Comparison of ENCODE assay signal across 7 mouse cellular contexts in the genomic region with DNA sequence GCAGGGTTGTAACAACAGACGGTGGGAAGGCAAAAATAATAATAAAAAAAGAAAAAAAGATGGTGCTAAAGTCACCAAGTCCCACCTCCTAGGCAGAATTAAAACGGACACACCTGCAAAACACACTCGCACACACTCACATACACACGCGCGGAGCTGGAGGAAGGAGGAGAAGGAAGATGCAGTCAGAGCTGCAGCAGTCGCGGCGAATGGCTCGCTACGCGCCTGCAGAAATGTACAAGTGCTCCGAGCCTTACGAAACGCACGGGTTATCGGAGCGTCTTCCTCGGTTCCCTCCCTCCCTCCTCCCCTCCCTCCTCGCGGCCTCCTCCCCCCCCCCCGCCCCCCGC.
DNase-seq lines count a peak whose midpoint lies in the region; ATAC-seq lines count a peak whose summit lies in the region.

No protein-coding gene starts in this region.

- H3K9me3 ChIP-seq in lung, embryonic 16.5 days (ENCODE audit: control insufficient read depth, low read length), result no peaks in the 10 kb centered on the region
- no peaks in the 10 kb centered on the region for H3K9me3 ChIP-seq in hindbrain, embryonic 13.5 days
- no peaks in the 10 kb centered on the region for H3K9me3 ChIP-seq in liver, embryonic 13.5 days (replicated peaks)

- 0 out of 2 replicates have a peak, but pooled peaks have one; percentile 21 for ATAC-seq in lung, embryonic 16.5 days (ENCODE audit: low read depth)
- ATAC-seq in hindbrain, embryonic 13.5 days (ENCODE audit: low FRiP score), result peak; percentile 81
- no peak for ATAC-seq in liver, embryonic 13.5 days (ENCODE audit: low read depth)
- ATAC-seq in erythroblast, adult 5-6 weeks (replicated peaks; ENCODE audit: low FRiP score, poor library complexity, severe bottlenecking), result no peak

- WGBS in lung, embryonic 16.5 days, result 0% methylated on average over 13 of the region's 23 CpGs
- 0% methylated on average over 16 of the region's 23 CpGs for WGBS in hindbrain, embryonic 13.5 days
- WGBS in liver, embryonic 13.5 days (ENCODE audit: insufficient replicate concordance), result 1% methylated on average over 19 of the region's 23 CpGs

- DNase-seq in lung, adult 18-20 months, result no peak
- DNase-seq in cerebellum, postnatal 36 days, result peak; percentile 63 to 70
- no peak for DNase-seq in liver, embryonic 13.5 days
- peak; percentile 66 to 67 for DNase-seq in right cerebral cortex, adult 2 months (ENCODE audit: low spot score in 2 of 2)

- peaks cover 9% of the 10 kb centered on the region for H3K4me1 ChIP-seq in lung, embryonic 16.5 days (replicated peaks; ENCODE audit: control insufficient read depth, insufficient read depth, low read length)
- H3K4me1 ChIP-seq in hindbrain, embryonic 13.5 days (replicated peaks), result peaks cover 55% of the 10 kb centered on the region
- no peaks in the 10 kb centered on the region for H3K4me1 ChIP-seq in liver, embryonic 13.5 days (replicated peaks)

- no peak overlapping the region for H3K27ac ChIP-seq in lung, embryonic 16.5 days (ENCODE audit: low read length)
- peak overlapping the region; percentile 95 for H3K27ac ChIP-seq in hindbrain, embryonic 13.5 days
- H3K27ac ChIP-seq in liver, embryonic 13.5 days, result no peak overlapping the region

- no peak overlapping the region for H3K9ac ChIP-seq in lung, embryonic 16.5 days (ENCODE audit: low read length)
- peak overlapping the region; percentile 81 for H3K9ac ChIP-seq in hindbrain, embryonic 13.5 days
- H3K9ac ChIP-seq in liver, embryonic 13.5 days, result no peak overlapping the region

- H3K4me2 ChIP-seq in lung, embryonic 16.5 days (ENCODE audit: low read depth, low read length), result peak overlapping the region; percentile 72
- H3K4me2 ChIP-seq in hindbrain, embryonic 13.5 days, result peak overlapping the region; percentile 70
- peak overlapping the region; percentile 47 for H3K4me2 ChIP-seq in liver, embryonic 13.5 days

- H3K27me3 ChIP-seq in lung, embryonic 16.5 days (ENCODE audit: control insufficient read depth, insufficient read depth, low read depth, low read length), result peaks cover 79% of the 10 kb centered on the region
- H3K27me3 ChIP-seq in hindbrain, embryonic 13.5 days, result peaks cover 31% of the 10 kb centered on the region
- peaks cover 88% of the 10 kb centered on the region for H3K27me3 ChIP-seq in liver, embryonic 13.5 days

- H3K4me3 ChIP-seq in lung, embryonic 16.5 days (ENCODE audit: low read length), result peak overlapping the region; percentile 51
- H3K4me3 ChIP-seq in hindbrain, embryonic 13.5 days, result peak overlapping the region; percentile 76
- H3K4me3 ChIP-seq in liver, embryonic 13.5 days (replicated peaks), result peak overlapping the region; percentile 38

- no peaks in the 10 kb centered on the region for H3K36me3 ChIP-seq in lung, embryonic 16.5 days (ENCODE audit: control insufficient read depth, insufficient read depth, low read length)
- H3K36me3 ChIP-seq in hindbrain, embryonic 13.5 days, result no peaks in the 10 kb centered on the region
- H3K36me3 ChIP-seq in liver, embryonic 13.5 days, result no peaks in the 10 kb centered on the region

Comparison
In these comparisons a context has a peak if more than half of its experiments do, and no peak if none do; other contexts are left out.
1. ATAC-seq: peak in lung, embryonic 16.5 days (single experiment) and hindbrain, embryonic 13.5 days (single experiment); none in liver, embryonic 13.5 days (single experiment) and erythroblast, adult 5-6 weeks (single experiment).
2. DNase-seq: peak in cerebellum, postnatal 36 days (2 of 2) and right cerebral cortex, adult 2 months (2 of 2); none in lung, adult 18-20 months (0 of 2) and liver, embryonic 13.5 days (single experiment).
3. Peak in every context shown above with its lines, with median percentiles within 50 percentile points of each other: H3K4me2 ChIP-seq and H3K4me3 ChIP-seq.